Mouse (Mus musculus) heart, postnatal 10 days (tissue): ENCODE data around the gene Psmd8. TPM values are rescaled to one million over a fixed set of nuclear protein-coding genes. Genes with fewer than 3 reads are reported as not detected.
"Not testable (repeated sequence)": the region's sequence is repeated elsewhere in the genome, so short reads cannot be mapped to it uniquely, and the experiment has no call there.

Experiments used
- DNase-seq, 2 experiments: peaks; one replicate each; pipeline ENCODE4 v3.0.0; 2021
- intact Hi-C: fragments of 180-260 bp; cut with DNase I; formaldehyde crosslinking; loops from one replicate; pipeline ENCODE4 v1.15.1; 2025
- total RNA-seq, 2 experiments: library from RNA; stranded (reverse); gene quantifications; 2 replicates each; pipeline ENCODE4 v1.2.3; 2021

Gene Psmd8
- total RNA-seq, 2 experiments from 2014 or later: 173 to 179 TPM

DNA sequence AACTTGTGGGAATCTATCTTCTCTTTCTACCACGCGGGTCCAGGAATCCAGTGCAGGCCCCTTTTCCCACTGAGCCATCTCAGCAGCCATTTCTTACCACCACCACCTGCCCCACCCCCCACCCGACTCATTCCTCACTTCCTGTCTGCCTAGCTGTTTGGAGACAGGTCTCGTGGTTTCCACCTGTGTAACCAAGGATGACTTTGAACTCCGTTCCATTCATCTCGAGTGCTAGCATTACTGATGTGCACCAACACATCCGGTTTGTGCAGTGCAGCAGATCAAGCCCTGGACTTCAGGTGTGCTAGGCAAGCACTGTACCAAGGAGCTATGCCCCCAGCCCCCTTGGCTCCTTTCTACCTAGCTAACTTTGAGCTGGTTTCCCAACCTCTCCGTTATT lies 39.1 kb downstream of the Psmd8 start:
- no peak for DNase-seq
- intact Hi-C loops: no loop called here

- DNase-seq, intact Hi-C loops: not testable (repeated sequence)
Measured at GRCm38 (mm10) chr7:29139237-29139636, 41.3 kb downstream of the Psmd8 start.

DNA sequence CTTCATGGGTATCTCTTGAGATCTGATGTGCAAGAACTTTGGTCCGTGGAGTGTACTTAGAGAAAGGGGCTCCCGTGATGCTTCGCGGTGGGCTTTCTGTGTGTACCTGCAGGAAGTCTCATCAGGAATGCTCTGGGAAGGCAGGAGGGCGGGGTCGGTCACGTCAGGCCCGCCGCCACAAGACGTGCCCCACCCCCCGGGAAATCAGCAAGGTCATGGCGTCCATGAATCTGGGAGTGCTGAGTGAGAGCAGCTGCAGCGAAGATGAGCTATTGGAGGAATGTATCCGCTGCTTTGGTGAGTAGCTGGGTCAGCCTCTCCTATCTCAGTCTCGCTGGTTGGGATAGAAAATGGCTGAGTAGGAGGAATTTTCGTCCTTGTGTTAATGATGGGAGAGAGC lies 43.1 kb downstream of the Psmd8 start:
- intact Hi-C loops: no loop called here
- no peak for DNase-seq

DNA sequence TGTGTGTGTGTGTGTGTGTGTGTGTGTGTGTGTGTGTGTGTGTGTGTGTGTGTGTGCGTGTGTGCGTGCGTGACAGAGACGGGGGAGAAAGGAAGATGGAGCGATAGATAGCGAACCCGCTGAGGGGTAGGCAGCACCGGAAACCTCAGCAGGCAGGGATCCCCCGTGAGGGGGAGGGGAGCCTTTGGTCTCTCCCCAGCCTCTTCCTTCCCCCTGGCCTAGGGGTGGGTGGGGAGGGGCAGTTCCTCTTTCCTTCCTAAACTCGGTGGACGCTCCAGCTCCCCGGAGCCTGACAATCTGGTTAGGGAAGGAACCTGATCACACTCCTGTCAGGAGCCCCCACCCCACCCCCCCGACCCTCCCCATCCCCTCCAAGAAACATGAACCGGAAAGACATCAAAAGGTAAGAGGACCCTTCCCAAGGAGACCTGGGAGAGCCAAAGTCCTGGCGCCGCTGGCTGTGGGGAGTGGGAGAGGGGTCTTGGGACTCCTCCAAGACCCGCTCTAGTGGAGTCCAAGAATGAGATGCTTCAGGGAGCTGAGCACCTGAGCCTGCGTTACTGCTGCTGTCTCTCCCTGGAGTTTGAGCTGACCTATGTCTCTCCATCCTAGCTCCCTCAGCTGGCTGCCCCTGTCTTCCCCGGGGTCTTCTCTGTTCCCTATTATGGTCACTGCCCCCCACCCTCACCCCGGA lies 45.7 kb downstream of the Psmd8 start, which contains the start of gene Rasgrp4:
Gene Rasgrp4 (plus strand): TSS at position 159 of the 694 bp plus-strand sequence.
- intact Hi-C loops: no loop called here
- DNase-seq: peak; percentile 34 to 35

DNA sequence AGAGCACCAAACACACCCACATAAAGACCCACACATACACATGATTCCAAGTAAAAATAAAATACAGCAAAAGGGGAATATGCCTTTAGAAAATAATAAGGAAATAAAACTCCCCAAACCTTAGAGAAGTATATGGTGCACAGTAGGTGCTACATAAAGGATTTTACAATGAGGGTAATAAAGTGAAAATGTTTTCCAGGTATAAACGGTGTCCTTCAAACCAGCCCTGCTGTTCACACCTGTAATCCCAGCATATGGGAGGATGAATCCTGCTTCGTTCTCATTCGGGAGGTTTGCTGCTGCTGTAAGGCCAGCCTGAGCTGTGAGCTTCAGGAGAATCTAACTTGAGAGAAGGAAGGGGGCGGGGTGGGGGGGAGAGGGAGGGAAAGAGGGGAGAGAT lies 46.3 kb downstream of the Psmd8 start:
- DNase-seq: no peak
- intact Hi-C loops: no loop called here

DNA sequence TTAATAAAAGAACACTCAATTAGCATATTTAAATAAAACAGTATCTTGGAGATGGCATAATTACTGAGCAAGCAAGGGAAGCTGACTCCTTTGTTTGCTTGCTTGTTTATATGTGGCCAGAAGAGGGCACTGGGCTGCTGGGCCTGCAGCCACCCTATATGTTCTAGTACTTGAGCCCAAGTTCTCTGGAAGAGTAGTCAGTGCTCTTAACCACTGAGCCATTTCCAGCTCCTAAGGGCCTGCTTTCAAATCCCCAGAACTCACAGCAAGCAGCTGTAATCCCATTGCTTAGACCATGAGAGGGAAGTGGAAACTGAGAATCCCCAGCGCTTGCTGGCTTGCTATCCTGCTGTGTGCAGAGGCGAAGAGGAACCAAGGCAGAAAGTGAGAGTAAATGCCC lies 51.8 kb downstream of the Psmd8 start:
- intact Hi-C loops: loop anchor here (2.0 to 5.0 kb wide), 3 partner anchors 49 to 172 kb away; no protein-coding TSS in a partner anchor
- peak in 1 of 2 experiments; percentile 29 for DNase-seq

- intact Hi-C loops: loop anchor here (5.0 kb wide), 2 partner anchors 51 to 116 kb away; no protein-coding TSS in a partner anchor
- DNase-seq: peak; percentile 54 to 68
Measured at GRCm38 (mm10) chr7:29126173-29126915, 54.2 kb downstream of the Psmd8 start.

- intact Hi-C loops: loop anchor here (5.0 kb wide), 2 partner anchors 52 to 117 kb away; no protein-coding TSS in a partner anchor
Measured at GRCm38 (mm10) chr7:29124970-29125369, 55.5 kb downstream of the Psmd8 start, which contains the start of gene Ryr1. Gene Ryr1, minus strand, starts transcription at chr7:29125179.

More at GRCm38 (mm10) chr7:29124970-29125369, 55.5 kb downstream of the Psmd8 start, which contains the start of gene Ryr1:
- peak; percentile 17 to 54 for DNase-seq

Other genes with a start within 250 kb of the Psmd8 start
- 100 to 1,000 TPM; 173 to 174 TPM for gene Actn4, start 218.4 kb downstream of the Psmd8 start, total RNA-seq
- gene Eif3k, start 198.8 kb downstream of the Psmd8 start, total RNA-seq: 100 to 1,000 TPM; 185 to 188 TPM
- gene Map4k1, start 198.7 kb downstream of the Psmd8 start, total RNA-seq: 1 to 10 TPM; 2.0 to 2.2 TPM
- under 1 TPM in 1 of 2 experiments, not detected in 1; 0.07 TPM for gene Ryr1, start 55.5 kb downstream of the Psmd8 start, total RNA-seq
- gene Rasgrp4, start 45.9 kb downstream of the Psmd8 start, total RNA-seq: 1 to 10 TPM; 1.1 to 2.1 TPM
- gene Fam98c, start 24.5 kb downstream of the Psmd8 start, total RNA-seq: 10 to 100 TPM; 13.7 to 15.4 TPM
- gene Ggn, start 10.5 kb downstream of the Psmd8 start, total RNA-seq: under 1 TPM; 0.55 to 0.57 TPM
- 1 to 10 TPM; 1.9 to 2.2 TPM for gene Spred3, start 10.3 kb downstream of the Psmd8 start, total RNA-seq
- under 1 TPM; 0.45 to 0.67 TPM for gene Catsperg1, start 33.3 kb upstream of the Psmd8 start, total RNA-seq
- 1 to 10 TPM; 4.2 to 5.8 TPM for gene Kcnk6, start 51.8 kb upstream of the Psmd8 start, total RNA-seq
- gene Yif1b, start 57.6 kb upstream of the Psmd8 start, total RNA-seq: 10 to 100 TPM; 72.9 to 75.1 TPM
- 1 to 10 TPM; 2.6 to 3.5 TPM for gene 2200002D01Rik, start 67.8 kb upstream of the Psmd8 start, total RNA-seq
- 10 to 100 TPM; 53.3 to 62.7 TPM for gene Spint2, start 101.2 kb upstream of the Psmd8 start, total RNA-seq
- gene Ppp1r14a, start 108.6 kb upstream of the Psmd8 start, total RNA-seq: 10 to 100 TPM; 21.2 to 27.8 TPM
- gene Dpf1, start 123.2 kb upstream of the Psmd8 start, total RNA-seq: 1 to 10 TPM in 1 of 2 experiments, under 1 TPM in 1; 0.45 to 2.1 TPM